Mouse (Mus musculus): ENCODE measurements around the gene Mtor.

Mtor gene

DNA sequence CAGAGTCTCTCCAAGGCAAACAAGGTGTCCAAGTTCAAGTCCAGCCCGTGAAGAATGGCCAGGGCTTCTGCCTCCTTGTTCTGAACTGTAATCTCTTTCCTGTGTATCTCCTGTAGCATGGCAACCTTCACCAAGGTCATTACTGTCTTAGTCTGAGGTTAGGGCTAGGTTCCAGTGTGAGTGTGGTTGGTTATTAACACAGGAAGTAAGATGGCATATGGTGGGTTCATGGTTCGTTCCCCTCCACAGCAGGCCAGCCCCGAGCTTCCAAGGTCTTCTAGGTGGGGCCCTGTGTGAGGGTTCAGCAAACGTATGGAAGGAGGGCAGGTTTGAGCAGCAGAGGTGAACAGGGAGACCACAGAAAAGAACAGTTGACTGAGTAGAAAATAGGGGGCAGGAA, 15.9 kb upstream of the Mtor start:
- CTCF ChIA-PET = interaction anchor here in 1 of 4 experiments (1.1 kb wide), 1 partner anchor 145 kb away, joined by 4 read pairs; the partner anchor contains the start of gene Disp3
- POLR2A ChIA-PET = interaction anchor here in 3 of 4 experiments (0.5 to 2.1 kb wide), 4 partner anchors 12 to 483 kb away, joined by 3 to 9 read pairs (median 4); partner anchors contain the start of genes Mtor (in 1 of the 3) and Ubiad1 (in 1 of the 3)

DNA sequence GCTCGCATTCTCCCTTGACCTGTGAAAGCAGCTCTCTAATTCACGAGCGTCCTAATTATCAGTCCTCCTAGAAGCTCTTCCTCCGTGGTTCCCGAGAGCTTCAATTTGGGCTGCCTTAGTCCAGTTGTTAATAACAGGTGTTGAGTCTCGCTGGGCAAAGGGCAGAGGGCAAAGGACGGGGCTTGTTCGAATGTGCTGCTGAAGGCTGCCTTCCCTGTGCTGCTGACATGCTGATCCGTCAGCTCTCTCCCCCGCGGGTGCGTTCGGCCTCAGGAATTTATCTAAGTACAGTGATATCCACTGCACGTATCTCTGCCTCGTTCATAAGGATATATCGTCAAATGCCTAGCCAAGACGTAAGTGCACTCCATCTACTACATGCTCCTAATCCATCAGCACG, 15.1 kb upstream of the Mtor start:
- POLR2A ChIA-PET = interaction anchor here in 3 of 4 experiments (0.5 to 2.1 kb wide), 10 partner anchors 9 to 267 kb away, joined by 3 to 12 read pairs (median 6); partner anchors contain the start of genes Mtor (in 2 of the 3), Ubiad1 (in 2 of the 3) and Disp3 (in 1 of the 3)
- CTCF ChIA-PET = interaction anchor here (0.7 to 1.6 kb wide), 15 partner anchors 9 to 318 kb away, joined by 3 to 9 read pairs (median 4); partner anchors contain the start of genes Disp3 (in 3 of the 4), Mtor (in 1 of the 4) and Ubiad1 (in 1 of the 4)

DNA sequence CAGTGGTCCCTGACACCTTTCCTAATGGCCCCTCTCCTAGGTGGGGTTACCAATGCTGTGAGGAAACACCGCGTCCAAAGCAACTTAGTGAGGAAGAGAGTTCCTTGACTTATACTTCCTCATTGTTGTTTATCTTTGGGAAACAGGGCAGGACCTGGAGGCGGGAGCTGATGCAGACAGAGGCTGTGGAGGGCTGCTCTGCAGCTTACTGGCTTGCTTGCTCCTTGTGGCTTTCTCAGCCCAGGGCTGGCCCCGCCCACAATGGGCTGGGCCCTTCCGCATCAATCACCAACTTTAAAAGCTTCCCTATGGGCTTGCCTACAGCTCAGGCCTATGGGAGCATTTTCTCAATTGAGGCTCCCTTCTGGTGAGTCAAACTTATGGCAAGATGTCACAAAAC, 14.6 kb upstream of the Mtor start:
- CTCF ChIA-PET = interaction anchor here in 3 of 4 experiments (0.5 to 1.6 kb wide), 16 partner anchors 9 to 319 kb away, joined by 3 to 9 read pairs (median 4); partner anchors contain the start of genes Disp3 (in 3 of the 3), Mtor (in 1 of the 3) and Ubiad1 (in 1 of the 3)
- POLR2A ChIA-PET = interaction anchor here in 3 of 4 experiments (0.6 to 2.1 kb wide), 13 partner anchors 10 to 358 kb away, joined by 3 to 12 read pairs (median 5); partner anchors contain the start of genes Mtor (in 2 of the 3), Tardbp (in 2 of the 3), Ubiad1 (in 2 of the 3) and Disp3 (in 1 of the 3)

DNA sequence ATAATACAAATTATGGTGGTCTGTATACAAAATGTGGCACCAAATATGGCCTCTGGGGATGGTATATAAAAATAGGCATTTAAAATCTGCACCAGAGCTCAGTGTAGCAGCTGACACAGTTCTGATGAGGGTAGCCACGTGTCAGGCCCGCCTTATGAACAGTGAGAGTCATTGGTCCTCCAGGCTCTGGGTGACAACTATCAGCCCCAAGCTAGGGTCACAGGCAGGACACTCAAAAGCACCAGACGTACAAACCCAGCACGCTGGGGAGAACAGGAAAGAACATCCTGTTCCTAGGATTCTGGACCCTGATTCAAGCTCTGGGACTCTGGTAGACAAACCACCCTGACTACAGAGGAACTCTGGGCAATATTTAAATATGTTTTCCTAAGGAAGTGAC, 13.9 kb upstream of the Mtor start:
- POLR2A ChIA-PET = interaction anchor here in 2 of 4 experiments (0.9 to 1.7 kb wide), 10 partner anchors 10 to 358 kb away, joined by 3 to 12 read pairs (median 5); partner anchors contain the start of genes Mtor (in 2 of the 2), Tardbp (in 2 of the 2), Disp3 (in 1 of the 2) and Ubiad1 (in 1 of the 2)
- CTCF ChIA-PET = interaction anchor here in 2 of 4 experiments (0.5 to 1.6 kb wide), 10 partner anchors 14 to 319 kb away, joined by 3 to 9 read pairs (median 5); partner anchors contain the start of genes Disp3 (in 2 of the 2) and Mtor (in 1 of the 2)

DNA sequence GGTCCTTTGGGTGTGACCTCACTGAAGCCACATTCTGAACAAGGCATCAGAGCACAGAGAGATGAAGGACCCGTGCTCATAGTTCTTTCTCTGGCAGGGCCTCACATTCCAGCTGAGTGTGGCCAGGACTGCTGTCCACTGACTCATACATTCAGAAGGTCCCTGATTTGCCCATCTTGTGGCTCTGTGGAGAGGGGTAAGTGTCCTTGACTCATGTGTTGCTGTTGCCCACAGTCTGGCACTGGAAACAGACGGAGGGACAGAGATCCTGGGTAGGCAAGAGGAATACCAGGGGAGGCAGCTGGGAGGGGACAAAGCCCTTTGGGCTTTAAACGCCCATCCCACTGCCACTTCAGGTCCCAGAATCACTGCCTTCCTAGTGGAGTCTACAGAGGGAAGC, 13.3 kb upstream of the Mtor start:
- CTCF ChIA-PET = interaction anchor here (0.6 to 1.6 kb wide), 7 partner anchors 13 to 571 kb away, joined by 3 to 8 read pairs (median 5); partner anchors contain the start of genes Disp3 (in 1 of the 4) and Mtor (in 1 of the 4)
- POLR2A ChIA-PET = interaction anchor here in 3 of 4 experiments (0.6 to 1.7 kb wide), 6 partner anchors 13 to 466 kb away, joined by 3 to 8 read pairs (median 3); partner anchors contain the start of gene Mtor (in 1 of the 3)

DNA sequence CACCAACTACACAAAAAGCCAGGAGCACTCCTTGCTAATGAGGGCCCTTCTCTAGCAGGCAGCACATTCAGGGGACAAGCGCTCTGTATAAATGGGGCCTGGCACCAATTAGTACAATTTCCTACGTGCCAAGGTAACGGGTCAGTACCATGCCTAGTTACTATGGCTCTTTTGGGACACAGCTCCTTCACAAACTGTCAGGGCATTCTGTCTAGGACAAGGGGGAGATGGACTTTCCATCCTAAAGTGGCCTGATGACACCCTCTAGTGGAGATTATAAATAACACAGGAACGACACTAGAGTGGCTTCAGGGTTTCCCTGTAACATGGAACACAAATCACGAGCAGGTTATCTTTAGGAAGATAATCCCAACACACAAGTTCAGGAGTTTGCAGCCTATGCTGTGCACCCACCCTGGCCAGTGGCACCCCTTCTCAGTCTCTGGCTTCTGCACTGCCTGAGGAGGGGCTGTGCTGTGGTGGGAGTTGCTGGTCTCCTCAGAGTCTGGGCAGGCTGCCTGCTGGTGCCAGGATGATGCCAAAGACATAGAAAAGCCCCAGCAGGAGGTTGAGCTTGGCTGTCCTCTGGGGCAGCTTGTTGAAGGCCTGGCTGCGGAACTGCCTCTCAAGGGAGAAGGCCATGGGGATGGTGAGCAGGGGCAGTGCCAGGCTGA, 12.6 kb upstream of the Mtor start:
- CTCF ChIA-PET = interaction anchor here (0.6 to 1.6 kb wide), 8 partner anchors 12 to 571 kb away, joined by 3 to 8 read pairs (median 5); partner anchors contain the start of genes Disp3 (in 1 of the 4) and Mtor (in 1 of the 4)
- POLR2A ChIA-PET = interaction anchor here in 3 of 4 experiments (0.6 to 1.7 kb wide), 6 partner anchors 13 to 465 kb away, joined by 3 to 5 read pairs (median 3); partner anchors contain the start of gene Mtor (in 1 of the 3)

DNA sequence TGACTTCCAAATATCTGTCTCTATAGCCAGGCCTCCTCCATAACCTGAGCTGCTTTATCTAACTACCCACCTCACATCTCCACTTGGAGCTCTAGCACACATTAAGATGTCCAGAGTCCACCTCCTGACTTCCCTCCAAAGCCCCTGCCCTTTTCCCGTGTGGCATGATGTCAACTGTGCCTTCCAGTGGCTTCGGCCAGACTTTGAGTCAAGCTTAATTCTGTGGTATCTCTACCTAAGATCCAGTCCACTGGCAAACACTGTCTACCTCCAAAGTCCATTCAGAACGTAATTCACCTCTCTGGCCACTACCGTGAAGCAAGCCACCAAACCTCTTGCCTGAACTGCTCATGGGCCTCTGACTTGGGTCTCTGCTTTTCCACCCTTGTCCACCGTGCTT, 6.5 kb upstream of the Mtor start:
- POLR2A ChIA-PET = interaction anchor here in 1 of 4 experiments (0.9 kb wide), 2 partner anchors 15 to 18 kb away, joined by 3 read pairs; no protein-coding TSS in a partner anchor
- CTCF ChIA-PET = interaction anchor here in 2 of 4 experiments (0.7 to 1.1 kb wide), 2 partner anchors 12 to 33 kb away, joined by 3 to 6 read pairs; no protein-coding TSS in a partner anchor

DNA sequence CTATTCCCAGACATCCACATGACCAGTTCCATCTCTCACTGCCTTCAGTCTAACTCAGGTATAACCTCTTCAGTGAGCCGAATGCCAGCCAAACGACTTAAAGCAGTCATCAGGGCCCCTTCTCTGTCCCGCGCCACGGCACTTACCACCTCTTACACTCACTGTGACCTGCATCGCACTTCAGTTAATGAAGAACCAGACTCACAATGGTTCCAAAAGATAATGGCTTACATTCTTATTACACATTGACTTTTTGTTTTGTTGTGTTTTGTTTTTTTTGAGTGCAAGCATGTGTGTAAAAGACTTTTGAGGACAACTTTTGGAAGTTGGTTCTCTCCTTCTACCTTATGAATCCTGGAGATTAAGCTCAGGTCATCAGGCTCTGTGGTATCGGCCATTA, 5.8 kb upstream of the Mtor start:
- POLR2A ChIA-PET = interaction anchor here in 2 of 4 experiments (0.9 to 1.1 kb wide), 2 partner anchors 15 to 106 kb away, joined by 3 read pairs; no protein-coding TSS in a partner anchor
- CTCF ChIA-PET = interaction anchor here in 3 of 4 experiments (0.5 to 0.8 kb wide), 3 partner anchors 9 to 204 kb away, joined by 3 to 6 read pairs (median 3); no protein-coding TSS in a partner anchor

DNA sequence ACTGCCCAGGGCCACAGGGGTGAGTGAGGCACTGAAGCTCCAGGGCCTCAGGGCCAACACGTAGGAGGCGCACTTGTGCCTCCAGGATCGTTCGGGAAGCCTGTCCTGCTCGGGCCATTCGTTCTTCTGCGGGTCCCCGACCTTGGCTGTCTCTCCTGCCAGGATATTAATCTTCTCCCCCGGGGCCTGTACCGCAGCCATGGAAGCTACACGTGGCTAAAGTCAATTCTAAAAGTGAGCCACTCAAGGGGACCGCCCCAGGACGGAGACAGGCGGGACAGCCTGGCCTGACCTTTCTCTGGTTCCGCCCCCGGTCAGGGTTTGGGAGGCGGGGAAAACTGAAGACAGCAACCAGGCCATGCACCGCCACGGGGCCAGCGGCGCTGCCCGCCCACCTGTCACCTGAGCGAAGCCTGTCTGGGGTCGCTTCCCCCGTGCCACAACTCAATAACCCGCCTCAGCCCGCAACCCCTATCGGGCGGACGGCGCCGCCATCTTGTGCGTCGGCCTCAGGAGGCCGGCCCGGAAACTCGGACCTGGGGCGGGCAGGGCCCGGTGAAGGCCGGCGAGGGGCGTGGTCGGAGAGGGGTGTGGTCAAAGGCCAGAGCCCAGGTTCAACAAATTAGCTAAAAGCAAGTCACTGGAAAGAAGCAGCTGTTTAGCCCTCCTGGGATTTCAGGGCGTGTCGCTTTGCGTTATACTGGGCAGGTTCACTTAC, 4.0 kb upstream of the Mtor start, which contains the start of gene Ubiad1:
TSS of gene Ubiad1 (minus strand) at position 522 of the 718 bp plus-strand sequence.
- ChIA-PET POLR2A (interaction anchor here in 3 of 4 experiments (0.5 to 2.1 kb wide), 27 partner anchors 10 to 406 kb away, joined by 3 to 9 read pairs (median 3); partner anchors contain the start of genes Srm (in 2 of the 3), Tardbp (in 2 of the 3), Clcn6 (in 1 of the 3) and Fbxo2 (in 1 of the 3)), CTCF (interaction anchor here in 2 of 4 experiments (0.6 to 1.4 kb wide), 7 partner anchors 11 to 276 kb away, joined by 3 to 6 read pairs (median 4); no protein-coding TSS in a partner anchor)

DNA sequence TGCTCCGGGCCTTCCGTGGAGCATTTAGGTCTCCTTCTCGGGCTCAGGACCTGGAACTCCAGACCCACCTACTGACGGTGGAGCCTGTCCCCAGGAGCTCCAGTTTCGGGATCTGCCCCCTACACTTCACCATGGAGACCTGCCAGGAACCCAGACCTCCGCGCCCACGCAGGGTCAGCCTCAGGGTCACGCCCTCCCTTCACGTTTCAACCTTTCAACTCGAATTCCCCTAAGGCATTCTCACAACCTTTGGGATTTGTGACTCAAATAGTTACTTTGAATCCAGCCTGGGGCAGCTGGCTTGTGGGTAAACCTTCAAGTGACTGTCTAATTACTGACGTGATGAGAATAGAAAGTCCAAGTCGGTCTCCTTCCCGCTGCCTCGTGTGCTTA, 438 bp downstream of the Mtor start:
- ChIA-PET CTCF (interaction anchor here (0.5 to 1.6 kb wide), 15 partner anchors 13 to 513 kb away, joined by 3 to 8 read pairs (median 4); partner anchors contain the start of genes Disp3 (in 1 of the 4) and Fbxo6 (in 1 of the 4)), POLR2A (interaction anchor here (0.6 to 3.2 kb wide), 57 partner anchors 8 to 1215 kb away, joined by 3 to 14 read pairs (median 4); partner anchors contain the start of genes Clcn6 (in 2 of the 4), Mthfr (in 2 of the 4), Srm (in 2 of the 4) and Tardbp (in 2 of the 4))

DNA sequence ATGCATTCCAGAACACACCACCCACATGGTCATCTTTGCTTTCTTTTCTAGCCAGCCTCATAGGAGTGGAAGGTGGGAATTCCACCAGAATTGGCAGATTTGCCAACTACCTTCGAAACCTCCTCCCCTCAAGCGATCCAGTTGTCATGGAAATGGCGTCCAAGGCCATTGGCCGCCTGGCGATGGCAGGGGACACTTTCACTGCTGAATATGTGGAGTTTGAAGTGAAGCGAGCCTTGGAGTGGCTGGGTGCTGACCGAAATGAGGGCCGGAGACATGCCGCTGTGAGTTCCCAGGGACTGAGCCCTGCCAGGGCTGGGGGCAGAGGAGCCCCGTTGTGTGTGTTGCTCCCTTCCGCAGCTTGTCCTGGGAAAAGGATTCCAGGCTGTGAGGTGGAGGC, 5.3 kb downstream of the Mtor start:
- POLR2A ChIA-PET = interaction anchor here in 1 of 4 experiments (1.0 to 1.2 kb wide), 2 partner anchors 9 to 105 kb away, joined by 3 to 4 read pairs; partner anchors contain the start of genes Exosc10 and Ubiad1
- CTCF ChIA-PET = no interaction called here

DNA sequence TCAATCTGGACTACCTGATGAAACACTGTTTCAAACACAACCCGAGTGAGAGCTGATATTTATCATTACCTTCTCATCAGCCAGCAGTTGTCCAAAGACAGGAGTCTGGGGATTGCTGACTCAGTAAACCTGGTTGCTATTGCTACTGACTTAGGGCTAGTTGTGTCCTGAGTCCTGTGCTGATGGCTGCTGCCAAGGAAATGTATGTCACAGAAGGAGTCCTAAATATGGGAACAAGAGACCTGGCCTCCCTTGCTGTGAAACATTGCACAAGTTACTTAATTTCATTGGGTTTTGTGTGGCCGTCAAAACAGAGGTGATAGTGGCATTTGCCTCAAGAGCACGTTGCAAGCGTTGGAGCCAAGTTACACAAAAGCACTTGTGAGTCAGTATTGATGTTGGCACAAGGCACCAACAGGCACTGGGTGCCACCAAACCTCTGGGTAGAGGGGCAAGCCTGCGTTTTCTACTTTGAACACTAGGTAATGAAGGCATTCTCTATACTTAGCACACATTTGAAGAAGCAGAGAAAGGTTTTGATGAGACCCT, 7.1 kb downstream of the Mtor start:
- ChIA-PET POLR2A (interaction anchor here in 2 of 4 experiments (1.3 to 1.7 kb wide), 2 partner anchors 11 to 145 kb away, joined by 3 to 5 read pairs; partner anchors contain the start of gene Ubiad1 (in 1 of the 2)), CTCF (interaction anchor here in 1 of 4 experiments (1.9 kb wide), 1 partner anchor 12 kb away, joined by 5 read pairs; no protein-coding TSS in a partner anchor)

DNA sequence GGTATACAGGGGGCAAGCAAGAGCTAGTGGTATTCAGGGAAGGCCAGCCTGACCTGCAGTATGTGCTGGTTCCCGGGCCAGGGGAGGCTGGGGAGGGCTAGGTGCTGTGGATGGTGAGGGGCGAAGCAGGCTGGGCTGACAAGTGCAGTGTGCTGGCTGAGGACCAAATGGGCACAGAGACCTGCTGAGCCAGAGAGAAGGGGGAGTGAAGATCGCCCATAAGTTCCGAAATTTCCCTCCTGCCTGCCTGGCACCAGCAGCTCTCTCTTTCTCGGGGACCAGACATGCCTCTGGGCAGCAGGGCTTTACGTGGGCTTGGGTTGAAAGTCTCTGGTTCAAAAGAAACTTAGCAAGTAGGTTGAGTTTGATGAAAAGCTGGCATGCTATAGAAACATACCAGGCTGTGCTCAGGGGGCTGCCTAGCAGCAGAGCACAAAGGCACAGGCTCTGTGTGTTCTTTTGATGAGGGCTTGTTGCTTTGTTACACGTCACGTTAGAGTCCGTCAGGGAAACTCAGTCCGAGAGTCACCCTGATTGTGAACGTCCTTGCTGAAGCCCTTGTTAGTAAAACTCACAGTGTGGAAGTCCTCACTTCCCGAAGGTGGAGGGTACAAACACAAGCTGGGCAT, 12.4 kb downstream of the Mtor start:
- POLR2A ChIA-PET = interaction anchor here in 2 of 4 experiments (0.6 to 2.9 kb wide), 5 partner anchors 8 to 161 kb away, joined by 3 to 13 read pairs (median 5); partner anchors contain the start of gene Mtor (in 2 of the 2)

DNA sequence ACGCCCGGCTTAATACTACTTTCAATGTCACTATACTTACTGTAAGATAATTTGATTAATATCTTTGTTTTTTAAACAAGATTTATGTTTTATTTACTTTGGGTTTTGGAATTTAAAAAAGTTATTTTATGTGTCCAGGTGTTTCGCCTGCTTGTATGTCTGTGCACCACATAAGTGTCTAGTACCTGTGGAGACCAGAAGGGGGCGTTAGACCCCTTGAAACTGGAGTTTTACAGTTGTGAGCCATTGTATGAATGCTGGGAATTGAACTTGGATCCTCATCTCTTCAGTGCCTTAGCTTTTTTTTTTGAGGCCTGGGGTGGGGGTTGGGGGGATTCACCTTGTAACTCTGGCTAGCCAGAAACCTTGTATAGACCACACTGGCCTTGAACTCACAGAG, 13.4 kb downstream of the Mtor start:
- ChIA-PET POLR2A (interaction anchor here in 3 of 4 experiments (0.6 to 2.9 kb wide), 4 partner anchors 10 to 195 kb away, joined by 3 to 13 read pairs (median 4); partner anchors contain the start of gene Mtor (in 1 of the 3)), CTCF (interaction anchor here in 3 of 4 experiments (0.6 to 1.3 kb wide), 8 partner anchors 10 to 143 kb away, joined by 3 to 5 read pairs (median 3); partner anchors contain the start of gene Mtor (in 2 of the 3))

More for the DNA sequence above, 12.4 kb downstream of the Mtor start:
- CTCF ChIA-PET = interaction anchor here in 1 of 4 experiments (1.0 kb wide), 1 partner anchor 49 kb away, joined by 3 read pairs; no protein-coding TSS in a partner anchor

DNA sequence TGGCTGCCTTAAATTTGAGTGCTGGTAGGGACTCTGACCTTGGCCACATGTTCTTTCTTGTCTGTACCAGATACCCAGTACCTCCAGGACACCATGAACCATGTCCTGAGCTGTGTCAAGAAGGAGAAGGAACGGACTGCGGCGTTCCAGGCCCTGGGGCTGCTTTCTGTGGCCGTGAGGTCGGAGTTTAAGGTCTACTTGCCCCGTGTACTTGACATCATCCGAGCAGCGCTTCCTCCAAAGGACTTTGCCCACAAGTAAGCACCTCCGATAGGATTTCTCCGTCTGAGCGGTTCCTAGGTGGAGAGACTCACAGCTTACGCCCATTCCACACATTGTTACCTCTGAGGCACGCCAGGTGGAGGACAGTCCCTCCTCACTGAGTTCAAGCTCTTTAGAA, 14.3 kb downstream of the Mtor start:
- ChIA-PET CTCF (interaction anchor here in 3 of 4 experiments (0.6 to 1.7 kb wide), 8 partner anchors 11 to 142 kb away, joined by 3 to 5 read pairs (median 3); partner anchors contain the start of gene Mtor (in 2 of the 3)), POLR2A (interaction anchor here in 1 of 4 experiments (0.8 to 2.9 kb wide), 5 partner anchors 10 to 164 kb away, joined by 3 to 13 read pairs (median 3); partner anchors contain the start of genes Mtor and Tardbp)
